ENCODE assay signal across 20 mouse cellular contexts in genomic region chr10:25253474-25253873, GRCm38 (mm10). TPM values are rescaled to one million over a fixed set of nuclear protein-coding genes. Genes with fewer than 3 reads are reported as not detected.
DNase-seq lines count a peak whose midpoint lies in the region; ATAC-seq and TF ChIP-seq lines count a peak whose summit lies in the region.
"Had no signal": no experiment of that assay in that cellular context is flagged by ENCODE, and none has a peak within 500 bp of the region (broad histone marks: within the 10 kb centered on the region; RNA-seq: fewer than 3 reads in every experiment).

No protein-coding gene starts in this region.

- no peaks in the 10 kb centered on the region for H3K9me3 ChIP-seq in heart, embryonic 10.5 days
- H3K9me3 ChIP-seq in stomach, embryonic 14.5 days (ENCODE audit: control insufficient read depth, low read depth, low read length), result no peaks in the 10 kb centered on the region
- no peaks in the 10 kb centered on the region for H3K9me3 ChIP-seq in stomach, postnatal 0 days (ENCODE audit: control insufficient read depth, low read length)
- H3K9me3 ChIP-seq in liver, embryonic 15.5 days (replicated peaks), result no peaks in the 10 kb centered on the region
- H3K9me3 ChIP-seq in neural tube, embryonic 15.5 days (replicated peaks), result no peaks in the 10 kb centered on the region
- H3K9me3 ChIP-seq: limb, embryonic 15.5 days had no signal

- peak; percentile 61; the same call in 1 of the 2 replicates for ATAC-seq in stomach, embryonic 14.5 days (ENCODE audit: insufficient number of reproducible peaks, insufficient read depth, low FRiP score, low read depth)
- no peak for ATAC-seq in stomach, postnatal 0 days (ENCODE audit: low FRiP score, low TSS enrichment)
- peak; percentile 99 for ATAC-seq in liver, embryonic 15.5 days (ENCODE audit: insufficient read depth)
- no peak for ATAC-seq in neural tube, embryonic 15.5 days (ENCODE audit: low FRiP score)
- ATAC-seq: forebrain, embryonic 16.5 days; inflammation-experienced regulatory T-cells, adult 6 months; midbrain, embryonic 16.5 days; Patski had no signal

- H3K9ac ChIP-seq in stomach, embryonic 14.5 days (replicated peaks; ENCODE audit: low read depth, low read length), result no peak overlapping the region
- no peak overlapping the region for H3K9ac ChIP-seq in stomach, postnatal 0 days (ENCODE audit: low read length)
- no peak overlapping the region for H3K9ac ChIP-seq in liver, embryonic 15.5 days
- no peak overlapping the region for H3K9ac ChIP-seq in neural tube, embryonic 15.5 days (replicated peaks)
- H3K9ac ChIP-seq: limb, embryonic 15.5 days had no signal

- no peaks in the 10 kb centered on the region for H3K4me1 ChIP-seq in heart, embryonic 10.5 days
- H3K4me1 ChIP-seq in stomach, embryonic 14.5 days (ENCODE audit: control insufficient read depth, insufficient read depth, low read length), result no peaks in the 10 kb centered on the region
- no peaks in the 10 kb centered on the region for H3K4me1 ChIP-seq in stomach, postnatal 0 days (replicated peaks; ENCODE audit: control insufficient read depth, insufficient read depth)
- H3K4me1 ChIP-seq in liver, embryonic 15.5 days (replicated peaks), result peaks cover 61% of the 10 kb centered on the region
- H3K4me1 ChIP-seq in neural tube, embryonic 15.5 days, result no peaks in the 10 kb centered on the region
- H3K4me1 ChIP-seq: limb, embryonic 15.5 days had no signal

- intact Hi-C loops in left cerebral cortex, adult 2 months (cut with DNase I), result no loop called here

- peaks cover 5% of the 10 kb centered on the region; the same call in 1 of the 2 replicates for H3K36me3 ChIP-seq in heart, embryonic 10.5 days
- H3K36me3 ChIP-seq in stomach, embryonic 14.5 days (ENCODE audit: control insufficient read depth, insufficient read depth, low read length), result no peaks in the 10 kb centered on the region
- no peaks in the 10 kb centered on the region for H3K36me3 ChIP-seq in stomach, postnatal 0 days (ENCODE audit: control insufficient read depth, insufficient read depth, low read length)
- peaks cover 13% of the 10 kb centered on the region for H3K36me3 ChIP-seq in liver, embryonic 15.5 days (replicated peaks)
- no peaks in the 10 kb centered on the region for H3K36me3 ChIP-seq in neural tube, embryonic 15.5 days
- H3K36me3 ChIP-seq: limb, embryonic 15.5 days had no signal

- TF ChIP-seq CTCF in stomach, postnatal 0 days (IDR thresholded peaks at IDR 0.05; ENCODE audit: low read depth), result no peak
- no peak for TF ChIP-seq CTCF in left cerebral cortex, adult 2 months (IDR thresholded peaks at IDR 0.05)

- 62% methylated on average over 2 of the region's 2 CpGs for WGBS in heart, embryonic 10.5 days
- 71% methylated on average over 2 of the region's 2 CpGs for WGBS in stomach, embryonic 14.5 days
- 65% methylated on average over 2 of the region's 2 CpGs for WGBS in stomach, postnatal 0 days
- WGBS in liver, embryonic 15.5 days (ENCODE audit: insufficient replicate concordance), result 41% methylated on average over 2 of the region's 2 CpGs
- WGBS in neural tube, embryonic 15.5 days, result 83% methylated on average over 2 of the region's 2 CpGs

- DNase-seq in heart, embryonic 10.5 days (ENCODE audit: low spot score), result peak; percentile 90
- no peak for DNase-seq in heart, postnatal 4 days
- no peak for DNase-seq in stomach, postnatal 0 days (ENCODE audit: low spot score)
- DNase-seq in lung, postnatal 4 days, result no peak
- no peak for DNase-seq in left cerebral cortex, adult 2 months (ENCODE audit: extremely low spot score in 1 of 2, low spot score in 2 of 2)
- DNase-seq: cerebellum, adult 11-12 months; gastrocnemius, postnatal 10 days; kidney, postnatal 14 days; layer of hippocampus, adult 9-11 months; right cerebral cortex, postnatal 14 days had no signal

- H3K27ac ChIP-seq in heart, embryonic 10.5 days, result 0 out of 2 replicates have a peak overlapping the region, but pooled peaks have one; percentile 12
- no peak overlapping the region for H3K27ac ChIP-seq in stomach, embryonic 14.5 days (ENCODE audit: low read length)
- H3K27ac ChIP-seq in stomach, postnatal 0 days (replicated peaks), result no peak overlapping the region
- peak overlapping the region; percentile 80 for H3K27ac ChIP-seq in liver, embryonic 15.5 days (replicated peaks)
- no peak overlapping the region for H3K27ac ChIP-seq in neural tube, embryonic 15.5 days (replicated peaks)
- H3K27ac ChIP-seq in left cerebral cortex, adult 2 months, result no peak overlapping the region
- H3K27ac ChIP-seq: limb, embryonic 15.5 days; macrophage had no signal

- no peaks in the 10 kb centered on the region for H3K27me3 ChIP-seq in heart, embryonic 10.5 days (ENCODE audit: insufficient read depth, poor library complexity, severe bottlenecking)
- no peaks in the 10 kb centered on the region for H3K27me3 ChIP-seq in stomach, embryonic 14.5 days (ENCODE audit: control insufficient read depth, insufficient read depth, low read length)
- no peaks in the 10 kb centered on the region for H3K27me3 ChIP-seq in stomach, postnatal 0 days (ENCODE audit: control insufficient read depth, insufficient read depth, low read length)
- H3K27me3 ChIP-seq in liver, embryonic 15.5 days, result no peaks in the 10 kb centered on the region
- no peaks in the 10 kb centered on the region for H3K27me3 ChIP-seq in neural tube, embryonic 15.5 days (replicated peaks)
- H3K27me3 ChIP-seq: CH12.LX; limb, embryonic 15.5 days; Patski had no signal

- no peak overlapping the region for H3K4me3 ChIP-seq in heart, embryonic 10.5 days
- no peak overlapping the region for H3K4me3 ChIP-seq in stomach, embryonic 14.5 days (ENCODE audit: low read depth, low read length)
- no peak overlapping the region for H3K4me3 ChIP-seq in stomach, postnatal 0 days (ENCODE audit: low read depth, low read length)
- H3K4me3 ChIP-seq in liver, embryonic 15.5 days (replicated peaks), result peak overlapping the region; percentile 4; the same call in 1 of the 2 replicates
- no peak overlapping the region for H3K4me3 ChIP-seq in neural tube, embryonic 15.5 days (replicated peaks)
- H3K4me3 ChIP-seq in left cerebral cortex, adult 2 months, result no peak overlapping the region
- H3K4me3 ChIP-seq: limb, embryonic 15.5 days had no signal

- TF ChIP-seq EP300 in stomach, postnatal 0 days (optimal IDR thresholded peaks at IDR 0.05), result no peak

- no peak overlapping the region for H3K4me2 ChIP-seq in stomach, embryonic 14.5 days (replicated peaks; ENCODE audit: low read depth, low read length)
- H3K4me2 ChIP-seq in stomach, postnatal 0 days (replicated peaks; ENCODE audit: low read depth), result no peak overlapping the region
- peak overlapping the region; percentile 58 for H3K4me2 ChIP-seq in liver, embryonic 15.5 days
- H3K4me2 ChIP-seq in neural tube, embryonic 15.5 days, result no peak overlapping the region
- H3K4me2 ChIP-seq: limb, embryonic 15.5 days had no signal

RNA-seq across cellular contexts. Expression of gene Akap7, which starts 54.2 kb away (rescaled TPM):
- polyA plus RNA-seq in heart, embryonic 10.5 days (2016; fragmentation: Nextera tagmentation; extraction: Ambion mirVana), result 18.4 and 24.6 TPM in 2 replicates
- 10 to 100 TPM; 48.1 to 52.5 TPM for total RNA-seq in heart, postnatal 4 days (2021)
- 23.6 and 30.1 TPM in 2 replicates for polyA plus RNA-seq in stomach, embryonic 14.5 days (2014; fragmentation: Nextera tagmentation; extraction: Ambion mirVana)
- polyA plus RNA-seq in stomach, postnatal 0 days (2015; fragmentation: Nextera tagmentation; extraction: Ambion mirVana), result 21.5 and 23.1 TPM in 2 replicates
- 17.8 and 22.2 TPM in 2 replicates for polyA plus RNA-seq in liver, embryonic 15.5 days (2015; fragmentation: Nextera tagmentation; extraction: Ambion mirVana)
- 49.4 and 53.0 TPM in 2 replicates for polyA plus RNA-seq in neural tube, embryonic 15.5 days (2015; fragmentation: Nextera tagmentation; extraction: Ambion mirVana)
- total RNA-seq in left cerebral cortex, adult 2 months (2021), result 10 to 100 TPM; 65.5 to 68.1 TPM

Comparison
In these comparisons a context has a peak if more than half of its experiments do, and no peak if none do; other contexts are left out.
1. ATAC-seq: peak in stomach, embryonic 14.5 days (single experiment) and liver, embryonic 15.5 days (single experiment); none in stomach, postnatal 0 days (single experiment) and neural tube, embryonic 15.5 days (single experiment).
2. H3K27ac ChIP-seq: peak in heart, embryonic 10.5 days (single experiment) and liver, embryonic 15.5 days (single experiment); none in stomach, embryonic 14.5 days (single experiment), stomach, postnatal 0 days (single experiment), neural tube, embryonic 15.5 days (single experiment) and left cerebral cortex, adult 2 months (single experiment).